Mouse (Mus musculus) right cerebral cortex, postnatal 25 days (tissue): ENCODE data around the gene Gsta3.

Source experiments
- DNase-seq: peaks from one replicate; pipeline ENCODE4 v3.0.0; 2022

The Gsta3 gene

DNA sequence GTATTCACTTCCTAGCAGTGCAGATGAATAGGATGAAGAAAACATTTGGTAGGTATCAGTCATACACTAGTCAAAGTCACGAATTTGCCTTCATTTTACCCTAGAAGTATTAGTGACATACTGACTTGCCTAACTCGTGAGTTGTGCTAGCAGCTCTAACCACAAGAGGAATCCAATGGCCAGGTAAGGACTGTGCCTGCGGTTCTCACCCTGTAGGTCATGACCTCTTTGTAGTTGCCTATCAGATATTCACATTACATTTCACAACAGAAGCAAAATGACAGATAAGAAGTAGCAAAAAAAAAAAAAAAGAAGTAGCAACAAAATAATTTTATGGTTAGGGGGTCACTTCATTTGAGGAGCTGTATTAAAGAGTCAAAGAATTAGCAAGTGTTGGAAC is 63.8 kb downstream of the Gsta3 start:
- no peak for DNase-seq

DNA sequence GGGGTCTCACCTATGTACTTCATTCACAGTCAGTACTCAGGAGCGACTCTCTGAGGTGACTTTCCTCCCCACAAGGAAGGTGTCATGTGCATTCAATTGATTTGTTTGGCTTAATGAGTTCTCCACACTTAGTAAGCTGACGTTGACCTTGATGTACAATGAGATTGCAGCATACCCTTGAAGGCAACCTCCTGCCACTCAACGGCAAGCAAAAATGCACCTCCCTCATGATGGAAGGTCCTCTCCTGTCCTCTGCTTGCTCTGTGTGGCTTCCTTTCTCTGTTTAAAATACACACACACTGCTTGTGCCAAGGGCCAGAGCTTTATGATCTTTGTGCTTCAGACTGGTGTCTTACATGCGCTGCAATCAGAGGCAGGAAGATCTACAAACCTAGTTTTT is 64.3 kb downstream of the Gsta3 start:
- no peak for DNase-seq

DNA sequence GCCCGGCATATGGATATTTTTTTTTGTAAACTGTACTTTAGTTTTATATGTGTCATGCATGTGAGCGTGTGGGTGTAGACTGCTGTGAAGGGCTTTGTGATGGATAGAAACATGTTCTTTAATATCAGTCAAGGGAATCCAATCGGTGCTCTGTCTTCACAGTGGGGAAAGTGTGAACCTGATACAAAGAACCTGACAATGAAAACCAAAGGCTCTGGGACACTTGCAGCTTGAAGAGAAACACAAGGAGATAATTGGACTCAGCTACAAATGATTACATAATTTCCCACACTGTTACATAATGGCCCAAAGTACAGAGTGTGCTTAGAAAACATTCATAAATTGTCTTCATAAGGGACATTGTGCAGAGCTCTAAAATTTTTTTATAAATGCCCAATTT is 65.1 kb downstream of the Gsta3 start:
- no peak for DNase-seq

DNA sequence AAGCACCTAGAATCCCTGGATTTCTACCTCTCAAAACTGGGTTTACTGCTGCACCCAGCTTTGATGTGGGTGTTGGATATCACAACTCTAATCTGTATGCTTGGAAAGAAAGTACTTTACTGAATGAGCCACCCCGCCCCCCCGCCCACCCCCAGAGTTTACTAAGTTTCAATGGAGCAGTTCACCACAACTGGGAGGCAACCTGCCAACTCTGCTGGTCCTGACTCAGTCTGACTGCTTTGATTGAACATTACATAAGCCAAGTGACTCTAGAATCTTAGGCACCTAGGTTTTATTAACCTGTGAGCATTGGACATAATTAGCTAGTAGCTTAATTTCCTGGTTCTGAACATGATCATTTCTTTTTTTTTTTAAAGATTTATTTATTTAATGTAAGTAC is 73.9 kb downstream of the Gsta3 start:
- DNase-seq, result no peak
